In genomic region chr7:83675545-83676254, GRCm38 (mm10) we compare ENCODE assay signal across 10 mouse cellular contexts. TPM values are rescaled to one million over a fixed set of nuclear protein-coding genes. Genes with fewer than 3 reads are reported as not detected.
DNase-seq lines count a peak whose midpoint lies in the region; ATAC-seq and TF ChIP-seq lines count a peak whose summit lies in the region.
"Had no signal": no experiment of that assay in that cellular context is flagged by ENCODE, and none has a peak within 500 bp of the region (broad histone marks: within the 10 kb centered on the region; RNA-seq: fewer than 3 reads in every experiment).

No protein-coding gene starts in this region.

- no peaks in the 10 kb centered on the region for H3K9me3 ChIP-seq in intestine, postnatal 0 days (ENCODE audit: control insufficient read depth)
- peaks cover 3% of the 10 kb centered on the region; the same call in 1 of the 2 replicates for H3K9me3 ChIP-seq in intestine, embryonic 16.5 days (ENCODE audit: control insufficient read depth, low read length)
- H3K9me3 ChIP-seq: embryonic facial prominence, embryonic 13.5 days; limb, embryonic 13.5 days had no signal

- no peak overlapping the region for H3K4me2 ChIP-seq in intestine, postnatal 0 days (replicated peaks; ENCODE audit: low read depth)
- no peak overlapping the region for H3K4me2 ChIP-seq in intestine, embryonic 16.5 days (ENCODE audit: low read depth, low read length)
- H3K4me2 ChIP-seq: embryonic facial prominence, embryonic 13.5 days; limb, embryonic 13.5 days had no signal

- no peak for ATAC-seq in intestine, postnatal 0 days
- ATAC-seq in intestine, embryonic 16.5 days, result no peak

- peak; percentile 53 for DNase-seq in CD4-positive helper T cell, adult 2 months (ENCODE audit: low read depth, low spot score)
- DNase-seq in T-cell, adult 2 months (ENCODE audit: low spot score), result peak; percentile 48
- DNase-seq in induced T-regulatory cell, adult 2 months (ENCODE audit: low read depth), result peak; percentile 76
- DNase-seq in natural killer cell, adult 2 months (ENCODE audit: low spot score in 2 of 2), result peak; percentile 19 to 54
- DNase-seq in ovary, postnatal 14 days (ENCODE audit: low spot score), result no peak
- no peak for DNase-seq in right cerebral cortex, adult 18-20 months

- H3K27me3 ChIP-seq in intestine, postnatal 0 days (replicated peaks; ENCODE audit: control insufficient read depth, insufficient read depth, low read length), result no peaks in the 10 kb centered on the region
- no peaks in the 10 kb centered on the region for H3K27me3 ChIP-seq in intestine, embryonic 16.5 days (replicated peaks; ENCODE audit: control insufficient read depth, insufficient read depth, low read length)
- H3K27me3 ChIP-seq: embryonic facial prominence, embryonic 13.5 days; limb, embryonic 13.5 days had no signal

- H3K36me3 ChIP-seq in intestine, postnatal 0 days (ENCODE audit: control insufficient read depth, insufficient read depth), result no peaks in the 10 kb centered on the region
- H3K36me3 ChIP-seq in intestine, embryonic 16.5 days (ENCODE audit: control insufficient read depth, insufficient read depth, low read length), result no peaks in the 10 kb centered on the region
- H3K36me3 ChIP-seq: embryonic facial prominence, embryonic 13.5 days had no signal

- H3K27ac ChIP-seq in intestine, postnatal 0 days (ENCODE audit: low read depth, low read length), result no peak overlapping the region
- H3K27ac ChIP-seq in intestine, embryonic 16.5 days (ENCODE audit: low read length), result no peak overlapping the region
- H3K27ac ChIP-seq: embryonic facial prominence, embryonic 13.5 days; limb, embryonic 13.5 days had no signal

- TF ChIP-seq CTCF in intestine, postnatal 0 days (IDR thresholded peaks at IDR 0.05; ENCODE audit: low read depth), result peak; percentile 90

- no peak overlapping the region for H3K4me3 ChIP-seq in intestine, postnatal 0 days (ENCODE audit: low read depth, low read length)
- H3K4me3 ChIP-seq in intestine, embryonic 16.5 days (ENCODE audit: low read length), result no peak overlapping the region
- H3K4me3 ChIP-seq: embryonic facial prominence, embryonic 13.5 days; limb, embryonic 13.5 days had no signal

- WGBS in intestine, postnatal 0 days, result 25% methylated on average over 5 of the region's 5 CpGs
- 24% methylated on average over 5 of the region's 5 CpGs for WGBS in intestine, embryonic 16.5 days

- H3K4me1 ChIP-seq in intestine, postnatal 0 days (replicated peaks; ENCODE audit: control insufficient read depth, insufficient read depth, low read length), result no peaks in the 10 kb centered on the region
- H3K4me1 ChIP-seq in intestine, embryonic 16.5 days (ENCODE audit: control insufficient read depth, insufficient read depth, low read length), result no peaks in the 10 kb centered on the region
- H3K4me1 ChIP-seq: embryonic facial prominence, embryonic 13.5 days; limb, embryonic 13.5 days had no signal

- H3K9ac ChIP-seq in intestine, postnatal 0 days (ENCODE audit: low read depth, low read length), result no peak overlapping the region
- no peak overlapping the region for H3K9ac ChIP-seq in intestine, embryonic 16.5 days (ENCODE audit: low read depth, low read length)
- H3K9ac ChIP-seq: embryonic facial prominence, embryonic 13.5 days; limb, embryonic 13.5 days had no signal

RNA-seq across cellular contexts. Expression of gene Stard5, which starts 43.9 kb away (rescaled TPM):
- 67.6 and 73.2 TPM in 2 replicates for polyA plus RNA-seq in intestine, postnatal 0 days (2015; fragmentation: Nextera tagmentation; extraction: Ambion mirVana)
- 67.7 and 77.3 TPM in 2 replicates for polyA plus RNA-seq in intestine, embryonic 16.5 days (2015; fragmentation: Nextera tagmentation; extraction: Ambion mirVana)

Comparison
In these comparisons a context has a peak if more than half of its experiments do, and no peak if none do; other contexts are left out.
1. DNase-seq: peak in CD4-positive helper T cell, adult 2 months (single experiment), T-cell, adult 2 months (single experiment), induced T-regulatory cell, adult 2 months (single experiment) and natural killer cell, adult 2 months (2 of 2); none in ovary, postnatal 14 days (single experiment) and right cerebral cortex, adult 18-20 months (single experiment).